Mouse (Mus musculus) forebrain, postnatal 0 days (tissue): ENCODE results near the gene Top1. TPM values are rescaled to one million over a fixed set of nuclear protein-coding genes. Genes with fewer than 3 reads are reported as not detected.
A peak's percentile ranks its signal among the peaks of the same experiment; 100 is the strongest.

Source experiments
- ATAC-seq: fragments of 200-750 bp; cut with Nextera tagmentation; 2 replicates; pipeline ENCODE4 v1.8.0; 2017; ENCODE audit warnings: mild to moderate bottlenecking, moderate library complexity
- DNase-seq: peaks from one replicate; pipeline ENCODE4 v3.0.0-alpha.2; 2015
- H3K27ac ChIP-seq: fragments of 300-500 bp; sonication (generic); 2 replicates; pipeline ENCODE4 v1.5.1; 2014; ENCODE audit warnings: low read depth, mild to moderate bottlenecking, antibody characterized with exemption, low read length, moderate library complexity, mixed read lengths
- H3K27me3 ChIP-seq: fragments of 300-500 bp; sonication (generic); 2 replicates; pipeline ENCODE4 v1.6.1; 2014; ENCODE audit warnings: mild to moderate bottlenecking, low read length, mixed read lengths; ENCODE audit not compliant: insufficient read depth
- H3K36me3 ChIP-seq: fragments of 300-500 bp; sonication (generic); 2 replicates; pipeline ENCODE4 v1.6.1; 2014; ENCODE audit warnings: mild to moderate bottlenecking, moderate library complexity; ENCODE audit not compliant: insufficient read depth
- H3K4me1 ChIP-seq: fragments of 300-500 bp; sonication (generic); 2 replicates; pipeline ENCODE4 v1.6.1; 2014; ENCODE audit warnings: antibody characterized with exemption; ENCODE audit not compliant: insufficient read depth
- H3K4me2 ChIP-seq: fragments of 300-500 bp; sonication (generic); 2 replicates; pipeline ENCODE4 v1.6.1; 2014; ENCODE audit warnings: low read depth, mild to moderate bottlenecking, moderate library complexity
- H3K4me3 ChIP-seq: fragments of 300-500 bp; sonication (generic); 2 replicates; pipeline ENCODE4 v1.5.1; 2014; ENCODE audit warnings: low read depth, low read length, mixed read lengths
- H3K9ac ChIP-seq: fragments of 300-500 bp; sonication (generic); 2 replicates; pipeline ENCODE4 v1.6.1; 2014; ENCODE audit warnings: mild to moderate bottlenecking
- H3K9me3 ChIP-seq: fragments of 300-500 bp; sonication (generic); 2 replicates; pipeline ENCODE4 v1.6.1; 2016; ENCODE audit warnings: low read length
- CTCF ChIP-seq: sonication (generic); IDR thresholded peaks from 2 replicates; pipeline ENCODE4 v1.5.1; 2016; ENCODE audit warnings: antibody characterized with exemption, control low read depth, low read depth
- WGBS: fragments of 180-500 bp; shearing (Covaris S2); extraction: QIAGEN DNeasy Blood & Tissue Kit; methylation state at CpG from one replicate; pipeline ENCODE4 v1.1.7; 2014; 5-methylcytosine and 5-hydroxymethylcytosine counted together
- polyA plus RNA-seq: library from polyadenylated mRNA; unstranded; fragments of >200 nt; fragmentation: Nextera tagmentation; extraction: Ambion mirVana; gene quantifications from 2 replicates; pipeline ENCODE4 v1.2.1, GENCODE M21; 2015
- total RNA-seq: library from RNA; depleted of rRNA; stranded (reverse); fragments of >200 nt; gene quantifications from 2 replicates; pipeline ENCODE4 v1.2.3, GENCODE M21; 2014

The Top1 gene
- total and polyA plus RNA-seq, 2 experiments from 2014 or later, result 46.1 to 56.7 TPM

GRCm38 (mm10) chr2:160667259-160667658 is 21.6 kb downstream of the Top1 start:
- Histone ChIP-seq H3K36me3 (peaks cover 3% of the 10 kb centered on the region; the same call in 1 of the 2 replicates), H3K4me1 (no peaks in the 10 kb centered on the region), H3K27me3 (no peaks in the 10 kb centered on the region), H3K4me2 (no peak overlapping the region), H3K9me3 (no peaks in the 10 kb centered on the region), H3K9ac (no peak overlapping the region), H3K4me3 (no peak overlapping the region), H3K27ac (no peak overlapping the region)
- DNase-seq (no peak), ATAC-seq (no peak)
- 94% methylated on average over 4 of the region's 4 CpGs for WGBS
- no peak for TF ChIP-seq CTCF

GRCm38 (mm10) chr2:160700271-160700670 is 54.6 kb downstream of the Top1 start:
- Histone ChIP-seq H3K9ac (no peak overlapping the region), H3K27me3 (no peaks in the 10 kb centered on the region), H3K27ac (no peak overlapping the region), H3K4me3 (no peak overlapping the region), H3K9me3 (no peaks in the 10 kb centered on the region), H3K4me2 (no peak overlapping the region), H3K36me3 (peaks cover 49% of the 10 kb centered on the region), H3K4me1 (no peaks in the 10 kb centered on the region)
- ATAC-seq (no peak), DNase-seq (no peak)
- WGBS, result 53% methylated on average over 5 of the region's 5 CpGs
- no peak for TF ChIP-seq CTCF

GRCm38 (mm10) chr2:160701603-160702002 is 55.9 kb downstream of the Top1 start:
- no peak for DNase-seq
- Histone ChIP-seq H3K4me1 (no peaks in the 10 kb centered on the region), H3K4me2 (no peak overlapping the region), H3K36me3 (peaks cover 54% of the 10 kb centered on the region), H3K4me3 (no peak overlapping the region), H3K9me3 (no peaks in the 10 kb centered on the region), H3K9ac (no peak overlapping the region), H3K27me3 (no peaks in the 10 kb centered on the region), H3K27ac (no peak overlapping the region)
- WGBS, result 83% methylated on average over 3 of the region's 3 CpGs
- TF ChIP-seq CTCF, result no peak
- ATAC-seq, result no peak

- Histone ChIP-seq H3K27ac (no peak overlapping the region), H3K4me2 (no peak overlapping the region), H3K9ac (no peak overlapping the region), H3K36me3 (peaks cover 52% of the 10 kb centered on the region), H3K9me3 (no peaks in the 10 kb centered on the region), H3K4me1 (no peaks in the 10 kb centered on the region), H3K4me3 (no peak overlapping the region), H3K27me3 (no peaks in the 10 kb centered on the region)
- ATAC-seq (no peak), DNase-seq (no peak)
- no peak for TF ChIP-seq CTCF
Measured at GRCm38 (mm10) chr2:160702824-160703223, 57.1 kb downstream of the Top1 start.

GRCm38 (mm10) chr2:160707673-160708072 is 62.0 kb downstream of the Top1 start:
- no peaks in the 10 kb centered on the region for H3K27me3 ChIP-seq
- DNase-seq (no peak), ATAC-seq (no peak)
- no peak for TF ChIP-seq CTCF
- H3K4me2 ChIP-seq, result no peak overlapping the region
- H3K4me3 ChIP-seq, result no peak overlapping the region
- WGBS, result 51% methylated on average over 3 of the region's 3 CpGs
- H3K9me3 ChIP-seq, result no peaks in the 10 kb centered on the region
- peaks cover 37% of the 10 kb centered on the region for H3K36me3 ChIP-seq
- H3K27ac ChIP-seq, result no peak overlapping the region
- H3K4me1 ChIP-seq, result no peaks in the 10 kb centered on the region
- H3K9ac ChIP-seq, result no peak overlapping the region

- peak; percentile 22; the same call in 1 of the 2 replicates for TF ChIP-seq CTCF
- no peak overlapping the region for H3K4me2 ChIP-seq
- ATAC-seq, result no peak
- no peaks in the 10 kb centered on the region for H3K9me3 ChIP-seq
- no peak overlapping the region for H3K4me3 ChIP-seq
- H3K27ac ChIP-seq, result 0 out of 2 replicates have a peak overlapping the region, but pooled peaks have one; percentile 36
- H3K4me1 ChIP-seq, result no peaks in the 10 kb centered on the region
- 28% methylated on average over 4 of the region's 4 CpGs for WGBS
- DNase-seq, result peak; percentile 30
- H3K9ac ChIP-seq, result no peak overlapping the region
- H3K27me3 ChIP-seq, result no peaks in the 10 kb centered on the region
- H3K36me3 ChIP-seq, result peaks cover 70% of the 10 kb centered on the region
Measured at GRCm38 (mm10) chr2:160715463-160716030, 69.9 kb downstream of the Top1 start.

GRCm38 (mm10) chr2:160717269-160717668 is 71.6 kb downstream of the Top1 start:
- TF ChIP-seq CTCF, result peak; percentile 77
- Histone ChIP-seq H3K4me3 (no peak overlapping the region), H3K4me2 (no peak overlapping the region), H3K27me3 (no peaks in the 10 kb centered on the region), H3K4me1 (no peaks in the 10 kb centered on the region), H3K9ac (no peak overlapping the region), H3K9me3 (no peaks in the 10 kb centered on the region), H3K36me3 (peaks cover 71% of the 10 kb centered on the region), H3K27ac (no peak overlapping the region)
- no peak for ATAC-seq
- 73% methylated on average over 5 of the region's 5 CpGs for WGBS
- DNase-seq, result peak; percentile 67

- ATAC-seq (0 out of 2 replicates have a peak, but pooled peaks have one; percentile 23), DNase-seq (no peak)
- Histone ChIP-seq H3K4me3 (no peak overlapping the region), H3K9me3 (no peaks in the 10 kb centered on the region), H3K36me3 (peaks cover 72% of the 10 kb centered on the region), H3K27ac (0 out of 2 replicates have a peak overlapping the region, but pooled peaks have one; percentile 21), H3K27me3 (no peaks in the 10 kb centered on the region), H3K9ac (no peak overlapping the region), H3K4me1 (no peaks in the 10 kb centered on the region), H3K4me2 (no peak overlapping the region)
- 51% methylated on average over 3 of the region's 3 CpGs for WGBS
- TF ChIP-seq CTCF, result no peak
Measured at GRCm38 (mm10) chr2:160718811-160719210, 73.1 kb downstream of the Top1 start.
